Mouse (Mus musculus) neural tube, embryonic 11.5 days (tissue): ENCODE results near the gene Hoxb4. TPM values are rescaled to one million over a fixed set of nuclear protein-coding genes. Genes with fewer than 3 reads are reported as not detected.

Experiments
- ATAC-seq: fragments of 200-750 bp; cut with Nextera tagmentation; 2 replicates; pipeline ENCODE4 v1.8.0; 2017; ENCODE audit warnings: moderate number of reproducible peaks, mild to moderate bottlenecking, moderate TSS enrichment, moderate library complexity; ENCODE audit not compliant: insufficient read depth, low FRiP score, low TSS enrichment
- DNase-seq: peaks from one replicate; pipeline ENCODE4 v3.0.0-alpha.2; 2015; ENCODE audit warnings: low spot score
- H3K27ac ChIP-seq: fragments of 300-500 bp; sonication (generic); 2 replicates; pipeline ENCODE4 v1.5.1; 2014; ENCODE audit warnings: low read depth, mild to moderate bottlenecking, low read length
- H3K27me3 ChIP-seq: fragments of 300-500 bp; sonication (generic); 2 replicates; pipeline ENCODE4 v1.6.1; 2014; ENCODE audit warnings: mild to moderate bottlenecking, low read length, mixed read lengths; ENCODE audit not compliant: control insufficient read depth, insufficient read depth
- H3K36me3 ChIP-seq: fragments of 300-500 bp; sonication (generic); 2 replicates; pipeline ENCODE4 v1.6.1; 2014; ENCODE audit warnings: mild to moderate bottlenecking, low read length, moderate library complexity, mixed read lengths; ENCODE audit not compliant: control insufficient read depth, insufficient read depth
- H3K4me1 ChIP-seq: fragments of 300-500 bp; sonication (generic); 2 replicates; pipeline ENCODE4 v1.6.1; 2014; ENCODE audit warnings: low read length, mixed read lengths; ENCODE audit not compliant: control insufficient read depth, insufficient read depth
- H3K4me2 ChIP-seq: fragments of 300-500 bp; sonication (generic); 2 replicates; pipeline ENCODE4 v1.6.1; 2014; ENCODE audit warnings: low read depth, mild to moderate bottlenecking, moderate library complexity
- H3K4me3 ChIP-seq: fragments of 300-500 bp; sonication (generic); 2 replicates; pipeline ENCODE4 v1.5.1; 2014; ENCODE audit warnings: low read depth, low read length
- H3K9ac ChIP-seq: fragments of 300-500 bp; sonication (generic); 2 replicates; pipeline ENCODE4 v1.6.1; 2014; ENCODE audit warnings: mild to moderate bottlenecking, low read length
- H3K9me3 ChIP-seq: fragments of 300-500 bp; sonication (generic); 2 replicates; pipeline ENCODE4 v1.6.1; 2016; ENCODE audit warnings: low read length; ENCODE audit not compliant: control insufficient read depth
- WGBS: fragments of 180-500 bp; shearing (Covaris S2); extraction: QIAGEN DNeasy Blood & Tissue Kit; methylation state at CpG from one replicate; pipeline ENCODE4 v1.1.7; 2014; 5-methylcytosine and 5-hydroxymethylcytosine counted together
- polyA plus RNA-seq: library from polyadenylated mRNA; unstranded; fragments of >200 nt; fragmentation: Nextera tagmentation; extraction: Ambion mirVana; gene quantifications from 2 replicates; pipeline ENCODE4 v1.2.1, GENCODE M21; 2014

The Hoxb4 gene
- polyA plus RNA-seq, 1 experiment from 2014 or later, result 3.8 TPM

GRCm38 (mm10) chr11:96277151-96278044 lies 40.7 kb upstream of the Hoxb4 start:
- Histone ChIP-seq H3K36me3 (no peaks in the 10 kb centered on the region), H3K9ac (peak overlapping the region; percentile 100), H3K27ac (peak overlapping the region; percentile 100), H3K27me3 (peaks cover 5% of the 10 kb centered on the region; the same call in 1 of the 2 replicates), H3K4me1 (peaks cover 23% of the 10 kb centered on the region), H3K9me3 (no peaks in the 10 kb centered on the region), H3K4me3 (peak overlapping the region; percentile 96), H3K4me2 (peak overlapping the region; percentile 100)
- ATAC-seq, result no peak
- DNase-seq, result no peak
- WGBS, result 1% methylated on average over 35 of the region's 35 CpGs

GRCm38 (mm10) chr11:96278324-96278723 lies 39.7 kb upstream of the Hoxb4 start:
- Histone ChIP-seq H3K4me3 (peak overlapping the region; percentile 96), H3K36me3 (no peaks in the 10 kb centered on the region), H3K4me2 (peak overlapping the region; percentile 100), H3K27me3 (peaks cover 5% of the 10 kb centered on the region; the same call in 1 of the 2 replicates), H3K4me1 (peaks cover 23% of the 10 kb centered on the region), H3K9ac (peak overlapping the region; percentile 100), H3K27ac (peak overlapping the region; percentile 100), H3K9me3 (no peaks in the 10 kb centered on the region)
- DNase-seq, result no peak
- WGBS, result 3% methylated on average over 14 of the region's 14 CpGs
- no peak for ATAC-seq

- H3K4me2 ChIP-seq, result peak overlapping the region; percentile 100
- H3K36me3 ChIP-seq, result no peaks in the 10 kb centered on the region
- H3K9me3 ChIP-seq, result no peaks in the 10 kb centered on the region
- peak; percentile 89 for DNase-seq
- peak overlapping the region; percentile 100 for H3K27ac ChIP-seq
- peaks cover 5% of the 10 kb centered on the region; the same call in 1 of the 2 replicates for H3K27me3 ChIP-seq
- peaks cover 23% of the 10 kb centered on the region for H3K4me1 ChIP-seq
- H3K4me3 ChIP-seq, result peak overlapping the region; percentile 96
- under 1% methylated on average over 9 of the region's 9 CpGs for WGBS
- peak overlapping the region; percentile 100 for H3K9ac ChIP-seq
- peak; percentile 56; the same call in 1 of the 2 replicates for ATAC-seq
These were observed 39.3 kb upstream of the Hoxb4 start for GRCm38 (mm10) chr11:96278773-96279172.

- ATAC-seq, result no peak
These were observed 38.4 kb upstream of the Hoxb4 start for GRCm38 (mm10) chr11:96279421-96280233.

GRCm38 (mm10) chr11:96280399-96281378 lies 37.4 kb upstream of the Hoxb4 start:
- Histone ChIP-seq H3K4me1 (peaks cover 18% of the 10 kb centered on the region; the same call in 1 of the 2 replicates), H3K27me3 (0 out of 2 replicates have a peak, but pooled peaks cover 3% of the 10 kb centered on the region), H3K4me3 (peak overlapping the region; percentile 96), H3K9me3 (no peaks in the 10 kb centered on the region), H3K9ac (peak overlapping the region; percentile 100), H3K4me2 (peak overlapping the region; percentile 100), H3K36me3 (no peaks in the 10 kb centered on the region), H3K27ac (peak overlapping the region; percentile 100)
- 6% methylated on average over 8 of the region's 8 CpGs for WGBS
- ATAC-seq, result no peak
- no peak for DNase-seq

More at GRCm38 (mm10) chr11:96279421-96280233, 38.4 kb upstream of the Hoxb4 start:
- Histone ChIP-seq H3K4me1 (peaks cover 23% of the 10 kb centered on the region), H3K27me3 (peaks cover 5% of the 10 kb centered on the region; the same call in 1 of the 2 replicates), H3K9me3 (no peaks in the 10 kb centered on the region), H3K27ac (peak overlapping the region; percentile 100), H3K4me3 (peak overlapping the region; percentile 96), H3K36me3 (no peaks in the 10 kb centered on the region), H3K9ac (peak overlapping the region; percentile 100), H3K4me2 (peak overlapping the region; percentile 100)
- no peak for DNase-seq
- 2% methylated on average over 28 of the region's 31 CpGs for WGBS

GRCm38 (mm10) chr11:96281396-96281795 lies 36.7 kb upstream of the Hoxb4 start:
- Histone ChIP-seq H3K9me3 (no peaks in the 10 kb centered on the region), H3K4me2 (peak overlapping the region; percentile 100), H3K4me1 (peaks cover 11% of the 10 kb centered on the region; the same call in 1 of the 2 replicates), H3K36me3 (no peaks in the 10 kb centered on the region), H3K4me3 (peak overlapping the region; percentile 96), H3K27me3 (0 out of 2 replicates have a peak, but pooled peaks cover 3% of the 10 kb centered on the region), H3K9ac (peak overlapping the region; percentile 100), H3K27ac (peak overlapping the region; percentile 100)
- WGBS, result 1% methylated on average over 18 of the region's 18 CpGs
- ATAC-seq (no peak), DNase-seq (no peak)

- Histone ChIP-seq H3K36me3 (no peaks in the 10 kb centered on the region), H3K9ac (peak within 1 kb of the TSS; percentile 100), H3K4me1 (peaks cover 11% of the 10 kb centered on the region; the same call in 1 of the 2 replicates), H3K4me3 (peak within 1 kb of the TSS; percentile 96), H3K9me3 (no peaks in the 10 kb centered on the region), H3K4me2 (peak within 1 kb of the TSS; percentile 100), H3K27me3 (0 out of 2 replicates have a peak, but pooled peaks cover 3% of the 10 kb centered on the region), H3K27ac (peak within 1 kb of the TSS; percentile 100)
- ATAC-seq (no peak), DNase-seq (no peak)
- under 1% methylated on average over 27 of the region's 27 CpGs for WGBS
These were observed 36.1 kb upstream of the Hoxb4 start, which contains the start of gene Hoxb8 for GRCm38 (mm10) chr11:96281855-96282570. Gene Hoxb8, plus strand, starts transcription at chr11:96281905.
